Mouse (Mus musculus) naive thymus-derived CD4-positive, alpha-beta T cell, adult 2 months (primary cell): Measurements from ENCODE around the gene Svs5.
"Not testable (repeated sequence)": the region's sequence is repeated elsewhere in the genome, so short reads cannot be mapped to it uniquely, and the experiment has no call there.

Experiments used
- DNase-seq: peaks from one replicate; pipeline ENCODE4 v3.0.0-alpha.2; 2011; ENCODE audit warnings: low read depth

The Svs5 gene

GRCm38 (mm10) chr2:164332440-164332839, at the start of gene Svs5:
Gene Svs5, plus strand, starts transcription at chr2:164332740.
- DNase-seq, result not testable (repeated sequence)

DNA sequence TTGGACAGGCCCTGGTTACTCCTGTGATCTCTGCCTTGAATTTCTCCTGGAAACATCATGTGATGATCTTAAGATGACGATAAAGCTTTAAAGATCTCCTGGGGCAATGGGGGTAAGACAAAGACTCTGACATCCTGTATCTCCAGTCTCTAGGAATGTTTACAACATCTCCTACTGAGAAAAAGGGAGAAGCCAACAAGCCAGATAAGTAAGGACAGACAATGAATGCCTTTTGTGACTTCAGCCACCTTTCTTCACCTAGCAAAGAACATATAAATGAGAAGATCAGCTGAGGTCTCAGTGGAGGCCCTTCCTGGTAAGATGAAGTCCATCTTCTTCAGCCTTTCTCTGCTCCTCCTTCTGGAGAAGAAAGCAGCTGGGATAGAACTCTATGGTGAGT, 43.6 kb upstream of the Svs5 start, which contains the start of gene Svs3a:
TSS of gene Svs3a (plus strand) at position 301 of the 400 bp plus-strand sequence.
- DNase-seq, result not testable (repeated sequence)

DNA sequence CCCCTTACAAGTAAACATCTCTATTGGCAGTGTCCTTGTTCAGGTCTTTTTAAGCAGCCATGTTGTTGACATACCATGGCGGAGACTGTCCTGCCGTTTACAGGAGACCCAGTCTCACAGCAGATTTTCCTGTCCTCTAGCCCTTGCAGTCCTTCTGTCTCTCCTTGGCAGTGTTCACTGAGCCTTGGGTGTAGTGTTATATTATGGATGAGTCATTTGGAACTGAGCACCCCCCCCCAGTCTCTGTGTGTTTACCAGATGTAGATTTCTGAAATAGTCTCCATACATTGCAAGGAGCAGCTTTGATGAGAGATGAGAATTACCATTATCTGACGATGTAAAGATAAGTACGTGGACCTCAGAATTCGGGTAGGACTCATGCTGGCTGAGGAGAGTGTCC, 19.9 kb upstream of the Svs5 start:
- DNase-seq, result no peak

DNA sequence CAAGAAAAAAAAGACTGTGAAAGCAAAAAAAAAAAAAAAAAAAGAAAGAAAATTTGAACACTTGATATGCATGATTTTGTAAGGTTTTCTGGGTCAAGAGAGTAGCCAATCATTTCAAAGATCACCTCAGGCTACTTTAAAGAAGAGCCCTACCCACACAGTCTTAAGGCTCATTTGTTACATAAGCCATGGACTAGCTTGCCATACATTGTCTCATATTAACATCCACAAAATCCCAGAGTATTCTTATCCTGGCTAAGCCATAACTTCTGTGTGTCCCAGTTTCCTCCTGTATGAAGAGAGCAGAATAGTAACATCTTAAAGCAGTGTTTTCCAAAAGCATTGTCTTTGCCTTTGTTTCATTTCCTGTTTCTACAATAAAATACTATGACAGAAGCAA, 17.1 kb upstream of the Svs5 start:
- DNase-seq, result not testable (repeated sequence)

DNA sequence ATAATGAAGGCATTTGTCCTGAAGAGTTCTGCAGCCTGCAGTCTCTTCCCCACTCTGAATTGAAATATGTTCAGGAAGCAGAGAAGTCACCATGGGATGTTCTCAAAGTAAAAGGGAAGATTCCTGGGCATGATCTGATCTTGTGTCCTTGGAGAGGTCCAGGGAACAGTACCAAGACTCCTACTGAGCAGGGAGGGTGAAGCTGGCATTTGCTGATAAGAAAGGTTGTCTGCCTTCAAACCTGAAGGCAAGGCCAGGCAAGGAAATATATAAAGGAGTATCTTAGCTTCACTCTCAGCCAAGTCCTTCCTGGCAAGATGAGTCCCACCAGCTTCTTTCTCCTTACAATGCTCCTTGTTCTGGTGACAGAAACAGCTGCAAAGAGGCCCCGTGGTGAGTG, 16.1 kb upstream of the Svs5 start, which contains the start of gene Svs6:
TSS of gene Svs6 (plus strand) at position 301 of the 400 bp plus-strand sequence.
- not testable (repeated sequence) for DNase-seq

DNA sequence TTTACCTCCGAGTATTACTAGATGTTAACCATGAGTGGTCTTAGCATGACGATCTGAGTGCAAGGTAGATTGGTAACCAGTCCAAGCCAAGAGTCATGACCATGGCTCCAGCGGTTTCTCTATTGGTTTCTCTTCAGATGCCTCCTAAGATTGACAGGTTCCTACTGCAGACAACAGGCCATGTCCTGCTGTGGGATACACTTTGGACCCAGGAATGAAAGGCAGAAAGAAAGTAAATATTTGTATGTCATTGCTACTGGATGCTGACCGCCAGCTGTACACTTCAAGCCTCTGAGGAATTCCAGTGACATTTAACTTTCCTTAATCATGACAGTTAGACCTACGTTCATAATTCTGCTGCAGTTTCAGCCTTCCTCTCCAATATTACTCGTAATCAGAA, 11.6 kb upstream of the Svs5 start:
- no peak for DNase-seq

- not testable (repeated sequence) for DNase-seq
Measured at GRCm38 (mm10) chr2:164343732-164344131, 11.2 kb downstream of the Svs5 start.

GRCm38 (mm10) chr2:164347697-164348096, 15.2 kb downstream of the Svs5 start:
- not testable (repeated sequence) for DNase-seq

- peak; percentile 31 for DNase-seq
Measured at GRCm38 (mm10) chr2:164348980-164349379, 16.4 kb downstream of the Svs5 start.

DNA sequence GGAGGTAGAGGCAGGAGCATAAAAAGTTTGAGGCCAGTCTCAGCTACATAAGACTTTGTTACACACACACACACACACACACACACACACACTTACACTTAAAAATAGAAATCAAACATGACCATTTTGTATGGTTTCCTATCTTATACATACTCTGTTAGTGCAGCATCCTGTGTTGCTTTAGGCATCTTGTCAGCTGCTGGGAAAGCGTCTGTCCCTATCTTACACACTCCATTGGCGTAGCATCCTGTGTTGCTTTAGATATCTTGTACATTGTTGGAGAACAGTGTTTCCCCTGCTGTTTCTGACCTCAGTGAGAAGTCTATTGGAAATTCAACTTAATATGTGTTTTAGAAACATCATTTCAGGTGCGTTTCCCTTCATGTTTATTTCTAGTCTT, 20.2 kb downstream of the Svs5 start:
- peak; percentile 16 for DNase-seq

DNA sequence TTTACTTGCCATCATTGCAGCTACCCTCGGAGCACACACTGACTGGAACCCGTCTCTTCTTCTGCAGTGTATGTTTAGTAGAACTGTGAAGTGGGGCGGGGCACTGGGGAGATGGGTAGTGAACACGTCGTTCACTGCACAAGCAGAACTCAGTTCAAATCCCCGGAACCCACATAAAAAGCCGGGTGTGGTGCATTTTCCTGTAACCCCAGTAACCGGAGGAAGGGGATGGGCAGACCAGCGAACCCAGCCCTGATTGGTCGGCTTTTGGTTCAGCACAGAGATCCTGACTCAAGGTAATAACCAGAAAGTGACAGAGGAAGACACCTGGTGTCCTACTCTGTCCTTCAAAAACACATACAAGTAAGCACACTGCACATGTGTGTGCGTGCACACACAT, 20.8 kb downstream of the Svs5 start:
- peak; percentile 58 for DNase-seq

DNA sequence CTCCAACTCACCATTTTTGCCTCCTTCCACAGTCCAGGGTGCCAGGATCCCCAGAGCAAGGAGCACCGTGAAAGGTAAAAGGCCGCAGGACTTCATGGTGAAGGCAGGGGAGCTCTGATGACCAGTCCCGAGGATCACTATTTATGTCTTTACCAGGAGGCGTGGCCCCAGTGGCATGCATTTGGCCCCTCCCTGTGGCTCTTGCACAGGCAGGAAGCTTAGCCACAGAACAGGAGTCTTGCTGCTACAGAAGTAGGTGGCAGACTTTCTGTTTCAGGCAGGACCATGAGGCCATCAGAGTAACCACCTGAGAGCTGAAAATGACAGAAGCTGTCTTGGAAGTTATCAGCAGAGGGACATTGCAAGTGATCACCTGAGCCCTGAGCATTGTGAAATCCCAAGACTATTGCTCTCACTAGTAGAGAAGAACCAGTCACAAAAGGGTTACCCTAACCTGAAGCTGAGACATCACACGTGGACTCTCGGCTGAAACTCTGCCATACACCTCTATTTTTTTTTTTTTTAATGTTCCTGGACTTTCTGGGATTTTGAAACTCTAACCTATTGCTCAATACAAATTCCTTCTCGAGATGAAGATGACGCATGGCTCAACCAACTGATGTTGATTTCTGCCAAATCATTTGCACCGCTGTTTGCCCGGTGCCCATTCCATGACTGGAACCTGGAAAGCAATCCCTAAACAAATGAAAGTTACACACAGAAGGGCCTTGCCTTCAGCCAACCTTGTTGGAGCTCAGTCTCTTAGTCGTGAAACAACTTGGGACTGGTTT, 23.8 kb downstream of the Svs5 start:
- peak; percentile 41 for DNase-seq

- no peak for DNase-seq
Measured at GRCm38 (mm10) chr2:164358373-164358772, 25.8 kb downstream of the Svs5 start.

DNA sequence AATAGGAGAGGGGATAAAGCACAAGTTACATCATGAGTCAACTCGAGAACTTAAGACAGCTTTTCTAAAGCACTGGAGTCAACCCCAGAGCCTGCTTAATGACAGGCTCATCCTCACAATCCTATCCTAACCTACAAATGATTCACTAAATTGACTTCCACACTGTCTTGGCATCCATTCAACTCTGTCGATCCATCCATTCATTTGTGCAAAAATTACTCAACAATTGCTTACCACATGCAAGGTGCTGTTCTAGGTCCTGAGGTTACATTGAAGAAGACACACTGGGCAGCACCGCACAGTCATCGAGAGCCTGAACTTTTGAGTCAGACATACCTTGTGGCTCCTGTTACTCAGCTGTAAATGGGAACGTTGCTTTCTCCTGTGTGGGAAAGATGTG, 26.5 kb downstream of the Svs5 start:
- DNase-seq, result no peak

DNA sequence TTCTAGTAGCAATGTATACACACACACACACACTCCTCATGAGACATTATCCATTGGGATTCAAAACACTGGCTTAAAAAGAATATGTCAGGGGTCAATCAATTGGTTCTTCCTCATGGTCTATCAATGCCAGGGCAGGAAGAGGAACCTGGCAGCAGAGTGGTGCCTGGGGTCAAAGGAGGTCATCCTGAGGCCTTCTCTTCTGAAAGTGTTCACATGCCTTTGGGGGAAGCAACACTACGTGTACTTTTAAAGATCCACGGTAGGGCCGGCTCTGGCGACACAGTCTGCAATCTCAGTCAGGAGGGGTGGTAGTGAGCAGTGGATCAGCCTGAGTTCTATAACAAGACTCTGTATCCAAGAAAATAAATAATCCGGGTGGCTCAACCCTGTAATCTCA, 27.1 kb downstream of the Svs5 start:
- DNase-seq, result no peak

DNA sequence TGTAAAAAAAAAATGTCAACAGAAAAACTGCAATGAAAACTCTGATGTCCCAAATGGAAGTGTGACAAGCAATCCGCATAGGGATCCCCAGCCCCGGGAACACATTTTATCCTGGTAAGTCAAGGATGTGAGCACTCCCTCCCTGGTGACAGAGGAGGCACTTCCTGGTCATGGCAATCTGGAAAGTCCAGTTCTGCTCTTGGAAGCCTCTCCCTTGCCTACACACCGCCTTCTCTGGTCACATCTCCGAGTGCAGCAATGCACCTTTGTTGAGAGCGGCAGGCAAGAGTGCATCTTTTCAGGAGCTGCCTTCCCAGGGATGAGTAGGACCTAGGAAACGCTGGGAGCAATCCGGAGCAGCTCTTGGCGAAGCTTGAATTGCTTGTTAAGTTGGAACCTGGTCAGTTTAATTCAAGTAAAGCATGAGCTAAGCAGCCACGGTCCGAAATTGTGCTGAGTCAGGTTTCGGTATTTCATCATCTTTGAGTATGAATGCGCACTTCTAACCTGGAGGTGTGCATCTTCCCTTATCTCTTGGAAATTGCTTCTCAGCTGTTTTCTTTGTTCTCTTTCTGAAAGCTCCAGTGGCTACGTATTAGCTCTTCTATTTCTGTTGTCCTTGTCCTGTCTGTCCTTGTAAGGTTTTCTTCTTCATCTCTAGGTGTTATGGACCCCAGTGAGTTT, 28.6 kb downstream of the Svs5 start:
- DNase-seq, result no peak

DNA sequence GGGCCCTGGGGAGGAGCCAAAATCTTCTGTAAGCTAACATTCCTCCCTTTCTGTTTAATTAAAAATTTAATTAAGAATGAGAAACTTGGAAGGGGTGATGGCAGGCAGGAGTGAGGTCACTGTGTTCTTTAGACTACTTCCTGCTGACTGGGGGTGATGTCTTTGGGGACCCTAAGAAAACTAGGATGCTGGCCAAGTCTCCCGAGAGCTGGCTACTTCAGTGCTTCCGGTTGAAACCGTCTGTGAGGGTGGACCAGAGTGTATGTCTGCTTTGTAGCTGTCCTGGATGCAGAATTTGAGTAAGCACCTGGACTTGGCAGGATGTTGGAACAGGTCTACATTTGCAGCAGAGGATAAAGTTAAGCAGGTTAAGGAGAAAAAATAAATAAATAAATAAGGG, 34.4 kb downstream of the Svs5 start:
- no peak for DNase-seq

DNA sequence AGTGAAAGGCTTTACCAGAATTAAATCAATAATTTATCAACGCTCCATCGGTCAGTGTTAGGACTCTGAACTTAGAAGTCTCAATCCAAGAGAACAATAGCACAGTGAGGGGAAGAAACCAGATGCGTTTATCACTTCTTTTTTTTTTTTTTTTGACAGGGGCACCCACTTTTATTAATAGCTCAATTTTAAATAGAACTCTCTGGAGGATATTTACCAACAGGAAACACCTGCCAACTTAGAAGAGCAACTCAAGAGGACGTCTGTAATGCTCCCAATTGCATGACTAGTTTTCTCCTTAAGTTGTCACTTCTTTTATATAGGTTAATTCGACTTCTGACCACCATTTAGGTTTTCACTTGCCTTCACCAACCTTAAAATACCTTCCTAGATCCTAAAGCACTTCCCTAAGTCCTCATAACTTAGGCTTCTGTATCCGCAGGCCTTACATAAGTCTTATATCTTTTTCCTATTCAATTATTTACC, 36.1 kb downstream of the Svs5 start:
- no peak for DNase-seq

DNA sequence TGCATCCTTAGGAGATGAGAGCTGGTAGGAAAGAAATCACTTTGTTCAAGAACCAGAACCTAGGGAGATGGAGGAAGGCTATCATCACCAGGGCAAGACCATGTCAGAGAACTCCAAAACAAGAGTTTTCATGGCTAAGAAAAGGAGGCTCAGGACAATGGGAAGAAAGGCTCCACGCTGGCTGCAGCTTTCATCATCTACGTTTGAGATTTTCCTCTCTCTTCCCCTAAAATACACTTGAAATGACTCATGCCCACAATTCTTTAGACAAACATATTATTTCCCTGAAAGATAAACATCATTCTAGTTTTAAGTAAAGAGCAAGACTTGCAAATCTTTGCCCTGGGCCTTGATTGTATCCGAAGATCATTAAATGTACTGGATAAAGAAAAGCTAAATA, 38.8 kb downstream of the Svs5 start:
- no peak for DNase-seq

DNA sequence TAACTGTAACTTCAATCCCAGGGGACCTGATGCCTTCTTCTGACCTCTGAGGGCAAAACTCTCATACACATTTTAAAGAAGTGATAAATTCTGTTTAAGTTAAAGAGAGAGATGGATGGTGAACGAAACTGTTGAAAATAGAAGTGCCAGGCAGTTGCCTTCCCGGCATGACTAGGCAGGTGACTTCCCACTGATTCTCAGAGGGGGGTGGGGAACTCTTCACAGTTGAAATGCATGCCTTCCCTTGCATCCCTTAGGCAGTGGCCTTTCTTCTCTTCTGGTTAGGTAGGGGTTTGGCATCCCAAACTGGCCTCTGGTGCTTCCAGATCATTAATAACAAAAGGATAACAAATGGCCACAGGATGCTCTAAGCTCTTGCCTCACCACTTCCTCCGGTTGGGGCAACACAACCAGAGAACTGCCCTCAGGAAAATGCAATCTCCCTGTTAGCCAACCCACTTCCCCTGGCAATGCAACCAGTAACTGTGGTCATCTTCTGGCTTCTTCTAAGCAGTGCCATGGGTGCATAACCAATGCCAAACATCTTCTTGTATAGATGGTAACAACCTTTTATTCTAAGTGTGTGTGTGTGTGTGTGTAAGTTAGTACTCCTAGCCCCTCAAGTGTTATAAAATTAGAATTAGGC, 40.0 kb downstream of the Svs5 start:
- no peak for DNase-seq

GRCm38 (mm10) chr2:164373187-164373586, 40.6 kb downstream of the Svs5 start:
- DNase-seq, result no peak
